Mouse (Mus musculus): ENCODE data around the gene Tmem170b.
"Not testable (repeated sequence)": the region's sequence is repeated elsewhere in the genome, so short reads cannot be mapped to it uniquely, and the experiment has no call there.

Gene Tmem170b

GRCm38 (mm10) chr13:41669951-41670350, 64.2 kb downstream of the Tmem170b start:
- DNase-seq (ENCODE audit: low spot score) = no peak

GRCm38 (mm10) chr13:41670386-41671130, 64.9 kb downstream of the Tmem170b start:
- DNase-seq (ENCODE audit: low spot score) = no peak

DNA sequence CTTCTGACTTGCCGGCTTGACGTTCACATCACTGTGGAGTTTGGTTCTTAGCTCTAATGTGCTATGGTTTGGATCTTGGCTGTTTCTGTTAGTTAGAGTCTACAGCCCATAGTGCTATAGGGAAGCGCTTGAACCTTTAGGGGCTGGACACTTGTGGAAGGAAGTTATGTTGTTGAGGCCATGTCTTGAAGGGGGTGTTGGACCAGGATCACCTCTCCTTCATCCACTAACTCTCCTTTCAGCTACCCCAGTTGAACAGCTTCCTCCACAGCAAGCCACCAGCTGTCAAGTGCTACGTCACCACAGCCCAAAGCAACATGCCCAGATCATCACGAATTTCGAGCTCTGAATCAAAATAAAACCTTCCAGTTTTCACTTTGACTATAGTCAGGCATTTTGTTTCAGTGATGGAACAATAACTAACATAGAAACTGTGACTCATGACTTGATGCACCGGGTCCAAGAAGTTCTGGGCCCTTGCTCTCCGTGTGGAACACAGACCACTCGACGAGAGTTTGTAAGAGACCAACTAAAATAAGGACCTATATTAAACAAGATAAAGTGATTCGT, 65.5 kb downstream of the Tmem170b start:
- DNase-seq (ENCODE audit: low spot score) = no peak

DNA sequence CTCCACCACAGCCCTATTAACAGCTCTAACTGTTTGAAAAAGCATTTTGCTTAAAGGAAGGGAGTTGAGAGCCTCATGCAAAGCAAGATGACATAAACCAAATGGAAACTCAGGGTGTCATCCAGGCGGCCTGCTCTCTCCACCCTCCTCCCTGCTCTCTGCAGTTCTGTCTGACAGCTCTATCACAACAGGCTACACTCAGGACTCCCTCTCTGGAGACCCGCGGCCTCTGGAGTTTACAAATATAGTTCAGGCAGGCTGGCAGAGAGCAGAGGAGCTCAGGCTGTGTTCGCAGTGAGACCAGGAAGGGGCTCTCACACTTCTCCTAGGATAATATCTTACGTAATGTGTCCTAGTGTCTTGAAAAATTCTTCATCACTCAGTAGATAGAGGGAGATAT, 67.2 kb downstream of the Tmem170b start:
- not testable (repeated sequence) for DNase-seq (ENCODE audit: low spot score)

DNA sequence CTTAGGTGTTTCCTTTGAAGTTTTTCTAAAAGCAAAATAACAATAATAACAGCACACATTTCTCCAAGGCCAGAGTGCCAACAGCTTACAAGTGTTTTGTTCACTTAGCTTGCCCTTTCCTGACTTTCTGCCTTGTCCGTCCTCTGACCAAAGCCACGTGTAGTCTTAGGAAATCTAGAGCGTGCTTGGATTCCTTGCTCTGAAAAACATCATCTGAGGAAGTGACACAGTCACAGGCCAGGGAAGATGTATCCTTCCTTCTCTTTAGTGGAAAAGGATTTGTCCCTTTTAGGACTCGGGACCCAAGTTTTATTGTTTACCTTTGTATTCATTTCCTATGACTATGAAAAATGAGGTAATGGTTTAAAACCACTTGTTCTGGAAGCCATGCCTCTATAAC, 67.8 kb downstream of the Tmem170b start:
- no peak for DNase-seq (ENCODE audit: low spot score)

GRCm38 (mm10) chr13:41674608-41675007, 68.9 kb downstream of the Tmem170b start:
- DNase-seq (ENCODE audit: low spot score) = not testable (repeated sequence)

DNA sequence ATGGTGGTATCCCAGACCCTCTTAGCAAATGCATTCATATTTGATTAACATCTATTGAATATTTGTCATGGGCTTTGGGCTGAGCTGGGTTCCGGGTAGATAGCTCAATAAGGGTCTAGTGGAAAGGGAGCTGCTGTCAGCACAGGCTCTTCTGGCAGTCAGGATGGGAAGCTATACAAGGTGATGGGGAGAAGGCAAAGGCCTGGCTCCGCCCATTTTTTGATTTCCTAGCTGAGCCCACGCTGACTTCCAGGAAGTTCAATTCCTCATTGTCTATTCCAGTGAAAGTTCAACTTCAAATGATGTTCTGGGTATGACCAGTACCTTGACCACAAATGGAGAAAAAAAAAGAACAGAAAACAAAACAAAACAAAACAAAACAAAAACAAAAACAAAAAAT, 69.8 kb downstream of the Tmem170b start:
- no peak for DNase-seq (ENCODE audit: low spot score)

- DNase-seq (ENCODE audit: low spot score) = no peak
These were observed 70.5 kb downstream of the Tmem170b start for GRCm38 (mm10) chr13:41675966-41676835.

DNA sequence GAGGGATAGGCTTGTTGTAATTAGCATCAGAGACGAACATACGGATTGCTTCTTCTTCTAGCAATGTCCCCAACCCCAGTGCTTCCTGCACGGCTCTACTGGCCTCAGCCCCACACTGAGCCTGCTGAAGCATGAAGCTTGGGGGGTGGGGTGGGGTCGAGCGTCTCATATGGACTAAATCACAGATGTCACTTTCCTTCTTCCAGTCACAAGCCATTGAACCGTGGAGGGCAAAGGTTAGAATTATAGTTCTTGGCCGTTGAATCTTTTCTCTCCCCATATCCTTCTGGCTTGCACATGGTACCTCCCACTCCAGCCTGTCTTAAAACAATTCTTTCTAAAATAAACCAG, 71.1 kb downstream of the Tmem170b start:
- DNase-seq (ENCODE audit: low spot score) = no peak

DNA sequence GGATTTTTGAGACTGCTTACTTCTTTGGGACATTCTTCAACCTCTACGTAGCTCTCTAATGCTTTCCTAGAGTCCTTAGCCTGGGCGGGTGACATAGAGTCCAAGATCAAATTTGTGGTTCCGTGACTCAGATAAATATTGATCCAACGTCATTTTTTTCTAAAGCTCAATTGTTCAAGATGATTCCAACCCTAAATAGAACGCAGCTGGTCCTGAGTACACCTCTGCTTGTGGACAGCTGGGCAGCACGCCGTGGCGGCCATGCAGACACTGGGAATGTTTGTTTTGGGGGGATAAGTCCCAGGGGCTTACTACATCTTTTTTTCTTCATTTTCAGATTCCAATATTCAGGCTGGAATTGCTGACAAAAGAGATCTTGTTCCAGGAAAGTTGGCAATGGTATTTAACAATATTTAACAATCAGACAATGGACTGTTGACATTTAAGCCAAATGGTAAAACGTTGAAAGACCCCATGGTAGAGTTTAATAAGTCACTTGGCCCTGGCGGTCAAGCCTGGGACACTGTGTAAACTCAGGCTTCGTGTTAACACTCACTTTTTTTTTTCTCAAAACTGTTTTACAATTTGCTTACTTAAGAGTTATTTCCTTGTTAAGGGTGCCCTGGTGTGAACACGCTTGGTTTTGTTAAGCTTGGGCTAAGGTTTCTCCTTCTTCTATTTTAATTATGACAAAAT, 75.3 kb downstream of the Tmem170b start:
- no peak for DNase-seq (ENCODE audit: low spot score)

- no peak for DNase-seq (ENCODE audit: low spot score)
These were observed 76.8 kb downstream of the Tmem170b start for GRCm38 (mm10) chr13:41682341-41683119.

- DNase-seq (ENCODE audit: low spot score) = no peak
These were observed 77.8 kb downstream of the Tmem170b start for GRCm38 (mm10) chr13:41683356-41684012.

DNA sequence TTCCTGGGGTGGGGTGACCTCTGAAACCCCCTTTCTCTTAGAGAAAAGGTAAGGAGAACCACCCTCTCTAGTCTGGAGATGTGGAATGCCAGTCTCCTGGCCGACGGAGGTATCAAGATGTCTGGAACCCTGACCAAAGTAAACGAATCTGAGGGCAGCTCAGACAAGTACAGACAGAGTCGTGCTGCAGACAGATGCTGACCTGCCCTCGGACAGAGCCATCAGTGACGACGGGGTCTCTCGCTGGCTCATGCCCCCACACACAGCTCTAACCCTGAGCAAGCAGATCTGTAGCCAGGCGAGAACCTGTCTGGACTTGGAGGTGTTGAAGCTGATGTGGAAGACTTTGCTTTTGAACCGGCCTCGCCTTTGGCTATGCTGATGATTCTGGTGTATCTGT, 79.8 kb downstream of the Tmem170b start:
- no peak for DNase-seq (ENCODE audit: low spot score)

DNA sequence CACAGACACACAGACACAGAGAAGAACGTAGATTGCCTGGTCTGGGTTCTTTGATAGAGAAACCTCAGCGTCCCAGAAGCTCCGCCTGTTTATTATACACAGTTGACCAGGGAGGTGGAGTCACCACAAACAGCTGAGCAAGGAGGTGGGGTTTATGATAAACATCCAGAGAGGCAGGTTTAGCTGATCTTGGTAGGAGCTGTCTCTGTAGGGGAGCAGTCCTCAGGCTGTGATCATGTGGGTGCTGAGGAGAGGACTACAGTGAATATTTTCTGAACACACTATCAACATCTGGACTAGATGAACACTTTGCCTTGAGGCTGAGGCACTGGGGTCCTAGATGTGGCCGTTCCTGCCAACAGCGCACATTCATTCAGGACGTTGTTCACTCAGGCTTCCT, 83.3 kb downstream of the Tmem170b start:
- DNase-seq (ENCODE audit: low spot score) = no peak

DNA sequence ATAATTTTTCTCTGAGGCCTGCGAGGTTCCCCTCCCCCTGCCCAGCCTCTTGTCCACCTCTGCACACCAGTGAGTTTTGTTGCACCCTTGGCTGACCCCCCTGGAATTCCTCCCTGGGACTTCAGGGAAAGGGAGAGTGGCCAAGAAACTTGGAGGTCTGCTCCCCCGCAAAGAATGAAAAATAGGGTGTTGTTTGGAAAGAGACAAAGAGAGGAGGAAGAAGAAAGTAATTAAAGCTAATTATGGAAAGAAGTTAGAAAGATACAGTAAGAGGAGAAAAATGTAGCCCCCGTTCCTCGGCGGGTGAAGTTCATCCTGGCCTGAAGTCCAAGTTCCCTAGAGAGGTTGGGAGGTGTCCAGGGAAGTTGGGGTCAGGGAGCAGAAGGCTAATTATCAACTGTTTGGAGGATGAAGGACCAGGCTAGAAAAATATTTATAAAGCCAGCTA, 83.9 kb downstream of the Tmem170b start:
- no peak for DNase-seq (ENCODE audit: low spot score)

All from left cerebral cortex, adult 11 months (tissue).